In genomic region chr2:138257692-138258315, GRCm38 (mm10) we compare ENCODE assay signal across 8 mouse cellular contexts. TPM values are rescaled to one million over a fixed set of nuclear protein-coding genes. Genes with fewer than 3 reads are reported as not detected.
DNase-seq lines count a peak whose midpoint lies in the region; ATAC-seq and TF ChIP-seq lines count a peak whose summit lies in the region.

No protein-coding gene starts in this region.

- 3% methylated on average over 10 of the region's 10 CpGs for WGBS in heart, embryonic 13.5 days
- WGBS in kidney, postnatal 0 days = under 1% methylated on average over 10 of the region's 10 CpGs
- under 1% methylated on average over 9 of the region's 10 CpGs for WGBS in stomach, embryonic 15.5 days

- peak overlapping the region; percentile 89 for H3K4me2 ChIP-seq in heart, embryonic 13.5 days
- H3K4me2 ChIP-seq in kidney, postnatal 0 days (ENCODE audit: low read length) = peak overlapping the region; percentile 85
- peak overlapping the region; percentile 49 for H3K4me2 ChIP-seq in stomach, embryonic 15.5 days

- H3K27ac ChIP-seq in heart, embryonic 13.5 days (replicated peaks) = peak overlapping the region; percentile 89
- peak overlapping the region; percentile 94; the same call in 1 of the 2 replicates for H3K27ac ChIP-seq in kidney, postnatal 0 days
- H3K27ac ChIP-seq in stomach, embryonic 15.5 days = peak overlapping the region; percentile 97; the same call in 1 of the 2 replicates

- peaks cover 53% of the 10 kb centered on the region for H3K4me1 ChIP-seq in heart, embryonic 13.5 days
- peaks cover 14% of the 10 kb centered on the region; the same call in 1 of the 2 replicates for H3K4me1 ChIP-seq in kidney, postnatal 0 days (replicated peaks; ENCODE audit: insufficient read depth, low read length)
- peaks cover 23% of the 10 kb centered on the region for H3K4me1 ChIP-seq in stomach, embryonic 15.5 days

- peak overlapping the region; percentile 92 for H3K4me3 ChIP-seq in heart, embryonic 13.5 days
- peak overlapping the region; percentile 96 for H3K4me3 ChIP-seq in kidney, postnatal 0 days (replicated peaks; ENCODE audit: low read depth, low read length)
- H3K4me3 ChIP-seq in stomach, embryonic 15.5 days (replicated peaks) = peak overlapping the region; percentile 94

- DNase-seq in spleen, postnatal 36 days (ENCODE audit: low spot score in 2 of 2) = peak; percentile 17 to 39
- no peak for DNase-seq in spleen, adult 18-20 months
- DNase-seq in embryo, embryonic 10 days (ENCODE audit: low spot score) = peak; percentile 92
- peak; percentile 95 for DNase-seq in kidney, postnatal 0 days (ENCODE audit: low spot score)
- peak; percentile 79 for DNase-seq in lung, postnatal 36 days

- no peak for ATAC-seq in heart, embryonic 13.5 days (ENCODE audit: extremely low read depth, insufficient number of reproducible peaks, low FRiP score, low TSS enrichment)
- no peak for ATAC-seq in kidney, postnatal 0 days (replicated peaks; ENCODE audit: low FRiP score, low read depth)
- ATAC-seq in stomach, embryonic 15.5 days (ENCODE audit: insufficient read depth, low FRiP score, low read depth) = peak; percentile 37; the same call in 1 of the 2 replicates
- ATAC-seq in megakaryocyte-erythroid progenitor cell, adult 5-6 weeks (replicated peaks; ENCODE audit: low FRiP score, low TSS enrichment, poor library complexity, severe bottlenecking) = no peak

- H3K9me3 ChIP-seq in heart, embryonic 13.5 days = no peaks in the 10 kb centered on the region
- no peaks in the 10 kb centered on the region for H3K9me3 ChIP-seq in kidney, postnatal 0 days (replicated peaks; ENCODE audit: low read length)
- no peaks in the 10 kb centered on the region for H3K9me3 ChIP-seq in stomach, embryonic 15.5 days

- TF ChIP-seq CTCF in kidney, postnatal 0 days (IDR thresholded peaks at IDR 0.05; ENCODE audit: low read depth) = no peak

- no peaks in the 10 kb centered on the region for H3K27me3 ChIP-seq in heart, embryonic 13.5 days (replicated peaks)
- no peaks in the 10 kb centered on the region for H3K27me3 ChIP-seq in kidney, postnatal 0 days (ENCODE audit: insufficient read depth, low read length)
- no peaks in the 10 kb centered on the region for H3K27me3 ChIP-seq in stomach, embryonic 15.5 days (replicated peaks)

- H3K9ac ChIP-seq in heart, embryonic 13.5 days = peak overlapping the region; percentile 94
- peak overlapping the region; percentile 92; the same call in 1 of the 2 replicates for H3K9ac ChIP-seq in kidney, postnatal 0 days (ENCODE audit: low read depth, low read length)
- no peak overlapping the region for H3K9ac ChIP-seq in stomach, embryonic 15.5 days

- no peaks in the 10 kb centered on the region for H3K36me3 ChIP-seq in heart, embryonic 13.5 days
- H3K36me3 ChIP-seq in kidney, postnatal 0 days (ENCODE audit: insufficient read depth, low read length) = no peaks in the 10 kb centered on the region
- H3K36me3 ChIP-seq in stomach, embryonic 15.5 days = no peaks in the 10 kb centered on the region

RNA-seq across cellular contexts. Expression of gene Btbd3, which starts 1.4 kb away (rescaled TPM):
- polyA plus RNA-seq in heart, embryonic 13.5 days (2015; fragmentation: Nextera tagmentation; extraction: Ambion mirVana) = 8.3 and 8.9 TPM in 2 replicates
- polyA plus RNA-seq in kidney, postnatal 0 days (2015; fragmentation: Nextera tagmentation; extraction: Ambion mirVana) = 13.0 and 14.0 TPM in 2 replicates
- polyA plus RNA-seq in stomach, embryonic 15.5 days (2015; fragmentation: Nextera tagmentation; extraction: Ambion mirVana) = 19.6 and 21.3 TPM in 2 replicates
- total RNA-seq in megakaryocyte-erythroid progenitor cell, adult 5-6 weeks (2014; fragmentation: Nextera tagmentation) = 0.85 and 2.0 TPM in 2 replicates
- total RNA-seq in megakaryocyte-erythroid progenitor cell, adult 5-6 weeks (2017) = 1.1 and 2.5 TPM in 2 replicates

Comparison
In these comparisons a context has a peak if more than half of its experiments do, and no peak if none do; other contexts are left out.
1. DNase-seq: peak in spleen, postnatal 36 days (2 of 2), embryo, embryonic 10 days (single experiment), kidney, postnatal 0 days (single experiment) and lung, postnatal 36 days (single experiment); none in spleen, adult 18-20 months (0 of 2).
2. Peak in every context shown above with its lines, with median percentiles within 50 percentile points of each other: H3K27ac ChIP-seq, H3K4me2 ChIP-seq and H3K4me3 ChIP-seq.